Mouse (Mus musculus): ENCODE data around the gene Lrr1.
"Not testable (repeated sequence)": the region's sequence is repeated elsewhere in the genome, so short reads cannot be mapped to it uniquely, and the experiment has no call there.

Gene Lrr1

DNA sequence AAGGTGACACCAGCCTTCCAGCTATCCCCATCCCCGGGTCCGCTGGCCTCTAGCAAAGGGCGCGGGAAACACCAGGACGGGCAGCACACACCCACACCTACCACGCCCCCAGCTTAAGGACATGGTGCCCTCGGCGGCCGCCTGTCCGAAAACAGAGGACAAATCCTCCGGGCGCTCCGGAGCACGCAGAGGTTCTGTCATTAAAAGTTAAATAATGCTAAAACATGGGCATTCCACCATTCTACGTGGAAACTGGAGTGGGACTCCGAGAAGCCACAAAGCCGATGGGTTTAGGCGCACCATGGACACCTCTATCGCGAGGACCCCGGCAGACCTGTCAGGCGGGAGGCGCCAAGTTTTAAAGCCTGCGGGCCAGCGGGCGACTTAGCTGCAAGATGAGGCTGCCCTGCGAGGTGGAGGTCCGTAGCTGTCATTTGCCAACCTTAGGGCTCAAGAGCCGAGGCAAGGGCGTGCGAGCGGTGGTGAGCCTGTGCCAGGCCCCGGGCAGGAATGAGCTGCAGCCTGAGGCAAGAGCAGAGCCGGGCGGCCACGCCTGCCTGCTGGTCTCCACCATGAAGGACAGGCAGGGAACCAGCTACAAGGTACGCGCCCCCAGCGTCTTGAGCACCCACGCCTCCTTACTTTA is at the start of gene Lrr1:
Gene Lrr1 (plus strand): TSS at position 354 of the 646 bp plus-strand sequence.
- DNase-seq (ENCODE audit: low read depth): peak; percentile 69

- DNase-seq (ENCODE audit: low read depth): no peak
Measured at GRCm38 (mm10) chr12:69119908-69120307, 48.7 kb upstream of the Lrr1 start.

DNA sequence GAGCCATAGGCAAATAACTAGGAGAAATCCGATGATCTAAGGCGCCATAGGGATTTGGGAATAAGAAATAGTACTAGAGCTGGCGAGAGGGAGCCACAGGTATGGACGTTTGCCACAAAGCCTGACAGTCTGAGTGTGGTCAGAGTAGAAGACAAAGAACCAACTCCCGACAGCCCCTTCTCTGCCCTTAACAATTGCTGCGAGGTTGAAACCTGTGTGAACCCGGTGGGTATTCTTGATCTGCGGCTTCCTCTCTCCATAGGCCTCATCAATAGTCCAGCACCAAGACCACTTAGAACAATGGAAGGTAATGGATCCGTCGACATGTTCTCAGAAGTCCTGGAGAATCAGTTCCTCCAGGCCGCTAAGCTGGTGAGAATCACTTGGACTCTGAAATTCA is 45.8 kb upstream of the Lrr1 start:
- DNase-seq (ENCODE audit: low read depth): no peak

DNA sequence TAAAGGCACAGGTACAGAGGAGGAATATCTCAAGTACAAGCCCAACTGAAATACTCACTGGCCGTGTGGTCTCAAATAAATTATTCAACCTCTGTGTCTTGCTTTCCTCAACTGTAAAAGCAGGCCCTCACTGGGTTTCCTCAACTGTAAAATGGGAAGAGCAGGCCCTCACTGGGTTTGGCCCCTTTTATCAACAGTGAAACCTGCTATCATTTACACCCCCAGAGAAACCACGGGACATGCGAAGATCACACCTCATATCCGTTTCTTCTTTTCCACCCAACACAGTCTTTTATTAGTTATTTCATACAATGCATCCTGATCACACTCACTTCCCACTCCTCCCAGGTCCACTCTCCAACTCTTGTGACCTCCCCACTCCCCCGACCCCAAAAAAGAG is 43.5 kb upstream of the Lrr1 start:
- no peak for DNase-seq (ENCODE audit: low read depth)

GRCm38 (mm10) chr12:69127170-69127569 is 41.4 kb upstream of the Lrr1 start:
- DNase-seq (ENCODE audit: low read depth): peak; percentile 20

- no peak for DNase-seq (ENCODE audit: low read depth)
Measured at GRCm38 (mm10) chr12:69127626-69128025, 41.0 kb upstream of the Lrr1 start.

- no peak for DNase-seq (ENCODE audit: low read depth)
Measured at GRCm38 (mm10) chr12:69129634-69130310, 38.8 kb upstream of the Lrr1 start.

- DNase-seq (ENCODE audit: low read depth): no peak
Measured at GRCm38 (mm10) chr12:69130486-69130885, 38.1 kb upstream of the Lrr1 start.

DNA sequence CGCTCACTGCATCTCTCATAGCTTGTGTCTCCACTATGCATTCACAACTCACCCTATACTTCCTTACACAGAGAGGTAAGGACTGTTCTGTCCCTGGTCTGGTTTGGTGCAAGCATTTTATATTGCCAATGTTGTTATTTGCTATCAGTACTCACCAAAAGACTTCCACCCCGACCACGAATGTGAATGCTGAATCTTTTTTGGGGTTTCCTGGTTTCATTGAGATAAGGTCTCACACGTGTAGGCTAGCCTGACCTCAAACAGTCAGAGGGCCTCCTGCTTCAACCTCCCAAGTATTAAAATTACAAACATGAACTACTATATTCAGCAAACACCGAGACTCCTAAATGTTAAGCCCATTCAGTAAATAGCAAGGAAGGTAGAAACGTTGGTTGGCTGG is 37.3 kb upstream of the Lrr1 start:
- DNase-seq (ENCODE audit: low read depth): no peak

GRCm38 (mm10) chr12:69131981-69132380 is 36.6 kb upstream of the Lrr1 start:
- DNase-seq (ENCODE audit: low read depth): no peak

DNA sequence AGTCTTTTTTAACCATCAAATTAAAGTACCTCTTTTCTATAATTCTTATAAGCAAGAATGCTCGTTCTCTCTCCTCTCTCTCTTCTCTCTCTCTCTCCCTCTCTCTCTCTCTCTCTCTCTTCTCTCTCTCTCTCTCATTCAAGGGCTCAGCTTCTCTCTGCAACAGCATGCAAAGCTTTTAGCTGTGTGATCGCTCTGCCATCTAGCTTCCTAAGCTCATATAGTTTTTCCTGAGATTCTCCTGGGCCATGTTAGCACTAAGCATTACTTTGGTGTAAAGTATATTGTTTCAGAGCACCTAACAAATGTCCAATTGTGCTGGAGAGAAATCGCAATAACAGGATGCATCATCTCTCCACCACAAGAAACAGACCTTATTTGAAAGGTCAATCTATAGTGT is 29.4 kb upstream of the Lrr1 start:
- no peak for DNase-seq (ENCODE audit: low read depth)

DNA sequence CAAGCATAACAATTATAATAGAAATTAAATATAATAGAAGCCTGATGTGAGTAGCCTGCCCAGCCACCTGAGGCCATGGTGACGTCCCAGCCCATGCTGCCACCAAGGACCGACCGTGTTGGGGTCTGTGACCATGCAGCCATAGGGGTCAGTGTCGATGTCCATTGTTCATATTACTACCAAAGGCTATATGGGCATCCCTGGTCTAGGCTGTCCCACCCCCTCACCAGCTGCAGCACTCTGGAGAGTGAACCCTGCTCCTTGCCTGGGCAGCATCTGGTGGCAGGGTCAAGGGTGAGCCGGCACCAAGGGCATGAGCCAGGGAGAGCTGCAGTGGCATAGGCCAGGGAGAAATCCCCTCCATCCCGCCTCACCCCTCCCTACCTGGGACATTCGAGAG is 28.8 kb upstream of the Lrr1 start:
- DNase-seq (ENCODE audit: low read depth): no peak

DNA sequence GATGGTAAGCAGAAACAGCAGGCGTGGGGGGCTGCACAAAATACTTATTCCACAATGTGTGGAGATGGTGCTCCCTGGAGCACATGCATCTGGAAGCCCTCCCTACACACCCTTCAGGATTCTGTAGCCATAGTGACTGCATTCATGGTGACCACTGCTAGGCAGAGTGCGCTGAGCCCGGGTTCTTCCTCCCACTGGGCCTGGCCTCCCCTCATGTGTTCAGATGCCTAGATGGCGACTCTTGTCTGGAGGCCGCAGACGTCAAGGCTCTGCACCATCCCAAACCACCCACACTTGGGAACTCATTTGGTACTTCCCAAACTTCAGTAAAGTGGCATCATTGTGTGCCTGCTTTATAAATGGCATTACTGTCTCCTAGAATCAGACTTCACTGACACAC is 25.2 kb upstream of the Lrr1 start:
- no peak for DNase-seq (ENCODE audit: low read depth)

DNA sequence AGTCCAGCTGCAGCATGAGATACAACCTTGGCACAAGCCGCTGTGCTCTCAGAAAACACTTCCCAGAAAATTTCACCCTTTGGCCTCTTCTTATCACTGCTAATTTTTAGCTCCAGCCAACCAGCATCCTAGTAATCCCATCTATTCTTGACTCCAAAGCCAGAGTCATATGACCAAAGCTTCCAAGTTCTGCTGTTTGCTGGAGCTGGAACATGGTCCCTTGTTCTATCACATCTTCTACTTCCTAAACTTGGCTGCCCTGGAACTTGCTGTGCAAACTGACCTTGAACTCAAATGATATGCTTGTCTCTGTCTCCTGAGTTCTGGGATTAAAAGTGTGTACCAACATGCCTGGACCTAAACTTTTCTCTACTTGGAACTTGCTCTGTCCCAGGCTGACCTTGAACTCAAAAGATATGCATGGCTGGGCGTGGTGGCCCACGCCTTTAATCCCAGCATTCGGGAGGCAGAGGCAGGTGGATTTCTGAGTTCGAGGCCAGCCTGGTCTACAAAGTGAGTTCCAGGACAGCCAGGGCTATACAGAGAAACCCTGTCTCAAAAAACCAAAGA is 21.4 kb upstream of the Lrr1 start:
- no peak for DNase-seq (ENCODE audit: low read depth)

DNA sequence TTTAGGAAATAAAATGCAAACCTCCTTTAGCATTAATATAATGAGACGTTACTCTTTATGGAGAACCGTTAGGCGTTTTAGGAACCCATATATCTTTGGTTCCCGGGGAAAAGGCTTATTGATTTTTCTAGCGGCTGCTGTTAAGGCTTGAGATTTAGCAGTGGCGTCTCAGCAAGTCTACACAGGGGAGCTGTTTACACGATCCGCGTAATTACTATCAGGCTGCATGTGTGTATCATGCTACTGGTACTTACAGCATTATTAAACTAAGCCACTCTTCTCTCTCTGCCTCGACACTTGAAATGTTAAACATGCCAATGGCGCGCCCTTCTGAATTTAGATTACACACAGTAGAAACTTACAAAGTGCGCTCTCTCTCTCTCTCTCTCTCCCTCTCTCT is 18.6 kb upstream of the Lrr1 start:
- DNase-seq (ENCODE audit: low read depth): no peak

DNA sequence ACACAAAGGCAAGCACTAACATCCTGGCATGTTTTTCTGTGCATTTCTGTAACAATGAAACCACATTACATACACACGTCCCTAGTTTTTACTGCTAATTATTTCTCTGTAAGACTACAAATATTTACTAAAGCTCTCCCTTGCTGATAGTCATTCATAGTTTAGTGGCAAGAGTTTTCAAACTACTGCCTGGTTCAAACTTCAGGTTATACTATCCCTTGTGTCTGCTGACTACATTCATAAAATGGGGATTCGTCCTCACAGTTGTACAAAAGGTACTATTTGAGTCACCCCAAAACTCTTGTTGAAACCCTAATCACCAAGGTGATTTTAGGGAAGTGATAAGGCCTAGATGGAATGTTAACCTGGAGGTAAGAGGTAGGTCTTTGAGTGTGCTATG is 12.7 kb upstream of the Lrr1 start:
- DNase-seq (ENCODE audit: low read depth): no peak

DNA sequence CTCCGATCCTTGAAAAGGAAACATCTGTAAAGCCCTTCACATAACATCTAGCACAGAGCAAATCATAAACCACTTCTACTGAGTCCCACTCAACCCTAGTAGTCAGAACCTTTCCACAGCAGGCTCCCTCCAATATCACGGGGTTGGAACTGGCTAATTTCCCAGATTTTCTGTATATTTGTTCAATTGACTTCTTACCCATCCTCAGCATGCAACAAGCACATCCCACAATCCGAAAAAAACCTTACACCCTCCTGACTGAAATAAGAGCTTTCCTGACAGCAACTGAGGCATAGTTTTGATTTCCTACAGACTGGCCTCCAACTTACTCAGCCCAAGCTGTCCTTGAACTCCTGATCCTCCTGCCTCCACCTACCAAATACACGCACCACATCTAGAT is 12.2 kb upstream of the Lrr1 start:
- no peak for DNase-seq (ENCODE audit: low read depth)

DNA sequence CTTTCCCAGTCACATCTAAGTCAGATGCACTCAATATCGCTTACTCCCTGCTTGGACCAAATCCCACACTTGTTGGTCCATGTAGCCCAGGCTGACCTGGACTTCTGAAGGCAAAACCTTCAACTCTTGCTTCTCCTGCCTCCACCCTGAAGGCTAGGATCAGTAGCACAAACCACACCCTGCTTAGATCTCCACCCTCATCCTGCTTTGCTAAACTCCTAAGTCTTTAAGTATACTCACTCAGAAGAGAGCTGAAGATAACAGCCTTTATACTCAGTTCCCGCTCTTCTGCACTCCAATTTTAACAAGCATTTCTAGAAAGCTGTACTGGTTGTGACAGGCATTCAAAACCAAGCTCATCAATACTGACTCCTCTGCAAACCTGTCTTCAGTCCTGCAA is 11.5 kb upstream of the Lrr1 start:
- DNase-seq (ENCODE audit: low read depth): peak; percentile 55

DNA sequence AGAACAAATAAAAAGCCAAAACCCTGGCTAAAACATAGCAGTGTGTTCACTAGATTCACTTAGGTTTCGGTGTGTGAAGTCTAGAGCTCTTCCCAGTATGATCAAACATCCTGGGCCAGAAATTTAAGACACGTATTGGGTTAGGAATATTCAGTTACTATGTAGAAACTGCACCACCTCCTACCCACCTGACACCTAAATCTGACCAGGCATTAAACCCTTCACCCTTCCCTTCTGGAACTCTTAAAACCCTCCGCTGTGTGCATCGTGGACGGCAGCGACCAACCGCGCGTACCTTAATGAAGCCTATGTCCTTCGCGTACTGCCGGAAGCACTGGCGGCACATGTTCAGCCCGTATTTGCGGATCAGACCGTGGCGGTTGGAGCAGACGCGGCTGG is 10.2 kb upstream of the Lrr1 start:
- no peak for DNase-seq (ENCODE audit: low read depth)

DNA sequence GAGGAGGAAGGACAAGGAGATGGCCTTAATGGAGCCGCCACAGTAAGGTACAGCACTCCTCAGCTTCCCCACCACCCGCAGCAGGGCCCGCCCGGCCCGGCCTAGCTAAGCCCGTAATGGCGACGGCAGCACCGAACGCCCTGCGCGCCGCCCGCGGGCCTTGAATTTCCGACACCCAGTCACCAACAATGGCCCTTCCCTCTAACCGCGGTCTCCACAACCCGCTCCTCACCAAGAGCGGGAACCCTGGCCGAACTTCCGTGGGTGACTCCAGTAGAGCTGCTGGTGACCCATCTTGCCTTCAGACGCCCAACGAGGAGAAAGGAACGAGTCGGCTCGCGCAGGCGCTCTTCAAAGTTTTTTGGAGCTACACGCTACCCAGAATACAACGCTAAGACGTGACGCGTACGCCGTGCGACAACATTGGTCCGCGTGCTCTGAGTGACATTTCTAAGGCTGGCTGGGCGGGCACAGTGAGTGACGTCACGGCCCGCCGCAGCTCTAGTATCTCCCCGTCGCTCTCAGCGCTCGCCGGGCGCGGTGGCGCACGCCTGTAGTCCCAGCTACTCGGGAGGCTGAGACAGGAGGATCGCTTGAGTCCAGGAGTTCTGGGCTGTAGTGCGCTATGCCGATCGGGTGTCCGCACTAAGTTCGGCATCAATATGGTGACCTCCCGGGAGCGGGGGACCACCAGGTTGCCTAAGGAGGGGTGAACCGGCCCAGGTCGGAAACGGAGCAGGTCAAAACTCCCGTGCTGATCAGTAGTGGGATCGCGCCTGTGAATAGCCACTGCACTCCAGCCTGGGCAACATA is 9.6 kb upstream of the Lrr1 start, which contains the start of gene Rps29:
Gene Rps29 (minus strand): TSS at position 422 of the 813 bp plus-strand sequence.
- DNase-seq (ENCODE audit: low read depth): peak; percentile 99

GRCm38 (mm10) chr12:69159578-69159940 is 9.1 kb upstream of the Lrr1 start:
- DNase-seq (ENCODE audit: low read depth): peak; percentile 79

DNA sequence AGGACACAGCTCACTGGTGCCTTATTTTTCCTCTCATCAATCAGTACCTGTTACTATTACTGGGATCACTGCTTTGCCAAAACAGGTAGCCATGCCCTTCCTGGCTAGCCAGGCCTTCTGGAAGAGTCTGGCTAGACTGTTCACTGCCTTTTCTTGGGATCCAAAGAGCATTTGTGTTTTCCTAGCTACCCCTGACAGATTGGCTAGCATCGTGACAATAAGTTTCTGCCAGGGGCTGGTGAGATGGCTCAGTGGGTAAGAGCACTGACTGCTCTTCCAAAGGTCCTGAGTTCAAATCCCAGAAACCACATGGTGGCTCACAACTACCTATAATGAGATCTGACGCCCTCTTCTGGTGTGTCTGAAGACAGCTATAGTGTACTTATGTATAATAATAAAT is 7.9 kb upstream of the Lrr1 start:
- DNase-seq (ENCODE audit: low read depth): not testable (repeated sequence)

DNA sequence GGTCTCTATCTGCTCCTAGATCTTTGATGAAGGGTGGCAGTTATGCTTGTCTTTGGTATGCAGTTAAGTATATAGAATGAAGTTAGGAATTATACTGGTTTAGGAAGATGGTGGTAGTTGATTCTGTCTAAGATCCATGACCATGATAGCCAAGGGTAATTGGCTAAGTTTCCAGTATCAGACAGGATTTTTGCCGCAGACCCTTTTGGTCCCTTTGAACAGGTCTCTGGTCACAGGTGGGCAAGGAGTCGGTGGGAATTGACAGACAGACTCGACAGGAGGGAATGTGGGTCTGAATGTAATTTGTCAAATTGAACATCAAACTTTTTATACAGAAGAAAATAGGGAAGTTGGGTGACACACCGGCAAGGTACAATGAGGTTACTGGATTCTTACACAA is 5.0 kb upstream of the Lrr1 start:
- DNase-seq (ENCODE audit: low read depth): not testable (repeated sequence)
